Mouse (Mus musculus): ENCODE results near the gene Cyp2c23. TPM values are rescaled to one million over a fixed set of nuclear protein-coding genes. Genes with fewer than 3 reads are reported as not detected.

Gene Cyp2c23
- polyA plus RNA-seq, 1 experiment = not detected

DNA sequence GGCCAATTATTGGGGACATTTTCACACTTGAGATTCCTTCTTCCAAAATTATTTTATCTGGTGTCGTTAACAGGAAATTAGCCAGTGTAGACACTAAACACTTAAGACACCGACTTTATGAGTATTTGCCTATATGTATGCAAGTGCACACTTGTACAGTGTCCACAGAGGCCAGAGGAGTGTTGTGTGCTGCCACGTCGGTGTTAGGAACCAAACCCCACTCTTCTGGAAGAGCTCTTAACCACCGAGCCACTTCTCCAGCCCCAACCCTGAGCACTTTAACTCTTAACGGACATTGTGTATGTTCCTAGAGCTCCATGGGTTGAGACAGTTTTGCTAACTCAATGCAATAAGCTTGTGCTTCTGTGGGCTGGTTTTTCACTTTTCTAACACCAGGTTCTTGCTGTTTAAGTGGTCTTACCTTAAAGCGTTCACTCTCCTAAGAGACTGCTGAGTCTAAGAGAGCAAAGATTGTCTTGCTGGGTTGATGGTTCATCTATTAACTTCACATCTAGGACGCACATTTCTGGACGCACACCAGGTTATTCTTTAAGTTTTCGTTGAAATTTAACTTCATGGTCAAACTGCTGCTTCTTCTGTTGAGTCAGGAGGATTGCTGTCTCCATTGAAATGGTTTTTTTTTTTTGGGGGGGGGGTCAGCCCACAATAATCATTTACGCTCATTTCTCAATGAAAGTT lies 3.2 kb upstream of the Cyp2c23 start:
- Histone ChIP-seq H3K4me3 (ENCODE audit: control insufficient read depth, insufficient read depth, low read length) (no peak overlapping the region), H3K27ac (ENCODE audit: control insufficient read depth, insufficient read depth, low read length) (no peak overlapping the region), H3K4me1 (replicated peaks; ENCODE audit: control insufficient read depth, insufficient read depth, low read length) (no peaks in the 10 kb centered on the region), H3K36me3 (ENCODE audit: control insufficient read depth, insufficient read depth, low read length) (peaks cover 8% of the 10 kb centered on the region), H3K27me3 (ENCODE audit: control insufficient read depth, insufficient read depth, low read length) (no peaks in the 10 kb centered on the region)
- no peak for DNase-seq
- TF ChIP-seq CTCF (IDR thresholded peaks at IDR 0.05; ENCODE audit: borderline replicate concordance, control insufficient read depth, extremely low read depth, insufficient read depth, low read length, poor library complexity) (no peak), POLR2A (IDR thresholded peaks at IDR 0.05; ENCODE audit: control insufficient read depth, extremely low read depth, insufficient read depth, low read length, poor library complexity) (no peak)
- 95% methylated on average over 11 of the region's 11 CpGs for WGBS

DNA sequence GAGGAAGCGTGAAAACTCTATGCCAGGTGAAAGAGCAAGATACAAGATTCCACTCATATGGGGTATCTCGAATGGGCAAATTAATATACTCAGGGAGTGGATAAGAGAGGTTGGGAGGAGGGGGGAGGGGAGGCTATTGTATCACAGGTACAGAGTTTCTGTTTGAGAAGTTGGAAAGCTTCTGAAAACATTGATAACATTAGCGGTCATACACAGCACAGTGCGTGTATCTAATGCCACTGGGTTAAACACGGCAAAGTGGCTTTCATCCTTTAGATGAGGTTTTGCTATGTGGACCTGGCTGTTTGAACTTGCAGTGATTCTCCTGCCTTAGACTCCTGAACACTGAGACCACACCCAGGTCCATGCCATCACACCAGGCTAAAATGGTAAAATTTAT lies 1.0 kb upstream of the Cyp2c23 start:
- WGBS = 94% methylated on average over 5 of the region's 5 CpGs
- Histone ChIP-seq H3K27me3 (ENCODE audit: control insufficient read depth, insufficient read depth, low read length) (no peaks in the 10 kb centered on the region), H3K27ac (ENCODE audit: control insufficient read depth, insufficient read depth, low read length) (no peak overlapping the region), H3K4me1 (replicated peaks; ENCODE audit: control insufficient read depth, insufficient read depth, low read length) (no peaks in the 10 kb centered on the region), H3K4me3 (ENCODE audit: control insufficient read depth, insufficient read depth, low read length) (no peak overlapping the region), H3K36me3 (ENCODE audit: control insufficient read depth, insufficient read depth, low read length) (no peaks in the 10 kb centered on the region)
- TF ChIP-seq CTCF (IDR thresholded peaks at IDR 0.05; ENCODE audit: borderline replicate concordance, control insufficient read depth, extremely low read depth, insufficient read depth, low read length, poor library complexity) (no peak), POLR2A (IDR thresholded peaks at IDR 0.05; ENCODE audit: control insufficient read depth, extremely low read depth, insufficient read depth, low read length, poor library complexity) (no peak)
- DNase-seq = no peak

DNA sequence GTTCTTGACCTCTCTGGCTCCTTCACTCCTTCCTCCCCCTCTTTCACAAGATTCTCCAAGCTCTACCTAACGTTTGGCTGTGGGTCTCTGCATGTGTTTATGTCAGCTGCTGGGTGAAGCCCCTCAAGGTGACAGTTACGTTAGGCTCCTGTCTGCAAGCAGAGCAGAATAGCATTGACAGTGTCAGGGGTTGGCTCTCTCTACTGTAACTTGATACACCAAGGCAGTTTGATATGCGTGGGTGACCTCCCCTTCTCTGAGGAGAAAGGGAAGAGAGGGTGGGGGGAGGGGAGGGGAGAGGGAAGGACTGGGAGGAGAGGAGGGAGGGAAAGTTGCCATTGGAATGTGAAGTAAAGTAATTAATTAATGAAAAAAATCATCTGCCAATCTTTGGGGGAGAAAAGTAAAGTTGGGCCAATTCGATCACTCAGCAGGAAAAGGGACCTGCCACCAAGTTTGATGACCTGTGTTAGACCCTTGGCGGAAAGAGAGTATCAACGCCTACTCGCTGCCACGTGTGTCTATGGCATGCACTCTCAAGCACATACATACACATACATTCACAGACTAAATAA lies 2.0 kb downstream of the Cyp2c23 start:
- no peak overlapping the region for H3K27ac ChIP-seq (ENCODE audit: control insufficient read depth, insufficient read depth, low read length)
- no peak for DNase-seq

DNA sequence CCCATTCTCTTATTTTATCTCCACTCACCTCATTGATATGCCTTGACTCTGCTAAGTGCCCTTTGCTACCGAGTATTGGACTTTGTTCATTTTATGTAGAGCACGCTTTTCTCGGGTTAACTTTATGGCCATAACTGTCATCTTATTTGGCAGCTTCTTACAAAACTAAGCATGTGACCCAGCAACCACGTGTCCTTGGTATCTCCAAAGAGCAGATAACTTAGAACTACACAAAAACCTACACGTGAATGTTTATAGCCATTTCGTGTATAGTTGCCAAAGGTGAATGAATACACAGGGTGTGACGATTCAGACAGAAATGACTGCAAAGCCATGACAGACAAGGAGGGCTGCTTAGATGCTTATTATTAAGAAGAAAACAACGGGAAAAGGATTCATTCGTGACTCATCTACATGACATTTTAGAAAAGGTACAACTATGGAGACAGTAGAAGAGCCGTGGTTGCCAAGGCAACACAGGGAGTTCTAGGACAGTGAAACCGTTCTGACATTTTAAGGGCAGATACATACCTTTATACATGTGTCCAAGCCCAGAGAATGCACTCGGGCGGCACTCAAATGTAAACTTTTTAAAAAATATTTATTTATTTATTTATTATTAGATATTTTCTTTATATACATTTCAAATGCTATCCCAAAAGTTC lies 4.0 kb downstream of the Cyp2c23 start:
- no peak for DNase-seq
- no peak overlapping the region for H3K27ac ChIP-seq (ENCODE audit: control insufficient read depth, insufficient read depth, low read length)
- TF ChIP-seq POLR2A (IDR thresholded peaks at IDR 0.05; ENCODE audit: control insufficient read depth, extremely low read depth, insufficient read depth, low read length, poor library complexity) = no peak
- TF ChIP-seq CTCF (IDR thresholded peaks at IDR 0.05; ENCODE audit: borderline replicate concordance, control insufficient read depth, extremely low read depth, insufficient read depth, low read length, poor library complexity) = no peak
- no peak overlapping the region for H3K4me3 ChIP-seq (ENCODE audit: control insufficient read depth, insufficient read depth, low read length)
- WGBS = 93% methylated on average over 13 of the region's 13 CpGs
- H3K27me3 ChIP-seq (ENCODE audit: control insufficient read depth, insufficient read depth, low read length) = no peaks in the 10 kb centered on the region
- H3K36me3 ChIP-seq (ENCODE audit: control insufficient read depth, insufficient read depth, low read length) = no peaks in the 10 kb centered on the region
- no peaks in the 10 kb centered on the region for H3K4me1 ChIP-seq (replicated peaks; ENCODE audit: control insufficient read depth, insufficient read depth, low read length)

More for the DNA sequence above, 2.0 kb downstream of the Cyp2c23 start:
- TF ChIP-seq POLR2A (IDR thresholded peaks at IDR 0.05; ENCODE audit: control insufficient read depth, extremely low read depth, insufficient read depth, low read length, poor library complexity) (no peak), CTCF (IDR thresholded peaks at IDR 0.05; ENCODE audit: borderline replicate concordance, control insufficient read depth, extremely low read depth, insufficient read depth, low read length, poor library complexity) (no peak)
- WGBS = 88% methylated on average over 8 of the region's 8 CpGs
- Histone ChIP-seq H3K27me3 (ENCODE audit: control insufficient read depth, insufficient read depth, low read length) (no peaks in the 10 kb centered on the region), H3K4me3 (ENCODE audit: control insufficient read depth, insufficient read depth, low read length) (no peak overlapping the region), H3K4me1 (replicated peaks; ENCODE audit: control insufficient read depth, insufficient read depth, low read length) (no peaks in the 10 kb centered on the region), H3K36me3 (ENCODE audit: control insufficient read depth, insufficient read depth, low read length) (no peaks in the 10 kb centered on the region)

DNA sequence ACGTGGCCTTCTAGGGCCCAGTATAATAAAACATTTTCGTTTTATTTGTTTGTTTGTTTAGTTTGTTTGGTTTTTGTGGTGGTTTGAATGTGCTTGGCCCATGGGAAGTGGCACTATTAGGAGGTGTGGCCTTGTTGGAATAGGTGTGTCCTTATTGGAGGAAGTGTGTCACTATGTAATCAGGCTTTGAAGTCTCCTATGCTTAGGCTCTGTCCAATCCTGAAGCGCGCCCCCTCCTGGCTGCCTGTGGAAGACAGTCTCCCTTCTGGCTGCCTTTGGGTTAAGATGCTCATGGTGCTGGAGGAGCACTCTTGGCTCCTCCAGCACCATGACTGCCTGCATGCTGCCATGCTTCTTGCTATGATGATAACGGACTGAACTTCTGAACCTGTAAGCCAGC lies 5.9 kb downstream of the Cyp2c23 start:
- peak; percentile 34 for DNase-seq
- Histone ChIP-seq H3K4me3 (ENCODE audit: control insufficient read depth, insufficient read depth, low read length) (no peak overlapping the region), H3K27me3 (ENCODE audit: control insufficient read depth, insufficient read depth, low read length) (no peaks in the 10 kb centered on the region), H3K4me1 (replicated peaks; ENCODE audit: control insufficient read depth, insufficient read depth, low read length) (no peaks in the 10 kb centered on the region), H3K27ac (ENCODE audit: control insufficient read depth, insufficient read depth, low read length) (no peak overlapping the region), H3K36me3 (ENCODE audit: control insufficient read depth, insufficient read depth, low read length) (no peaks in the 10 kb centered on the region)
- WGBS = 81% methylated on average over 5 of the region's 5 CpGs
- TF ChIP-seq POLR2A (IDR thresholded peaks at IDR 0.05; ENCODE audit: control insufficient read depth, extremely low read depth, insufficient read depth, low read length, poor library complexity) (no peak), CTCF (IDR thresholded peaks at IDR 0.05; ENCODE audit: borderline replicate concordance, control insufficient read depth, extremely low read depth, insufficient read depth, low read length, poor library complexity) (no peak)

DNA sequence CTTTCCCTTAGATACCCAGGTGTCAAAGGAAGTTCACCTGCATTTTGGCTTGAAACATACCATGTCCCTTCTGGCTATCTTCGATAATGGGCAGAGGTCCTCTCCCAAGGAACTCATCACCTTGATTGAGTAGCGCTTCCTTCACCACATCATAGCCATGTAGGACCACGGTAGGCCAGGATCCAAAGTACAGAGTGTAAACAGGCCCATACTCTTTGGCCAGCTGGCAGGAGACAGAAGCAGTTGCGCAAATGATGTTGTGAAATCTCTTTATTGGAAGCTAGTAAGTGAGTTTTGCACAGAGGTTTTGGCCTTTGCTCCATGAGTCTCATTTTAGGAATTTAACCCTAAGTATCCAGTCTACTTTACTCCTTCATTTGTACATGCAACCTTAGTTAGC lies 7.5 kb downstream of the Cyp2c23 start:
- Histone ChIP-seq H3K4me3 (ENCODE audit: control insufficient read depth, insufficient read depth, low read length) (no peak overlapping the region), H3K27ac (ENCODE audit: control insufficient read depth, insufficient read depth, low read length) (no peak overlapping the region), H3K4me1 (replicated peaks; ENCODE audit: control insufficient read depth, insufficient read depth, low read length) (no peaks in the 10 kb centered on the region), H3K27me3 (ENCODE audit: control insufficient read depth, insufficient read depth, low read length) (no peaks in the 10 kb centered on the region), H3K36me3 (ENCODE audit: control insufficient read depth, insufficient read depth, low read length) (no peaks in the 10 kb centered on the region)
- DNase-seq = no peak
- no peak for TF ChIP-seq POLR2A (IDR thresholded peaks at IDR 0.05; ENCODE audit: control insufficient read depth, extremely low read depth, insufficient read depth, low read length, poor library complexity)
- no peak for TF ChIP-seq CTCF (IDR thresholded peaks at IDR 0.05; ENCODE audit: borderline replicate concordance, control insufficient read depth, extremely low read depth, insufficient read depth, low read length, poor library complexity)
- 92% methylated on average over 4 of the region's 4 CpGs for WGBS

Measured in thymus, adult 2 months (tissue).